Mouse (Mus musculus): ENCODE measurements at regions not wholly inside any gene's neighbourhood (a gene's known extent, or its start where the extent isn't known, plus 50 kb on each side); places are given as distances from the start of the nearest gene placed in this dataset.

DNA sequence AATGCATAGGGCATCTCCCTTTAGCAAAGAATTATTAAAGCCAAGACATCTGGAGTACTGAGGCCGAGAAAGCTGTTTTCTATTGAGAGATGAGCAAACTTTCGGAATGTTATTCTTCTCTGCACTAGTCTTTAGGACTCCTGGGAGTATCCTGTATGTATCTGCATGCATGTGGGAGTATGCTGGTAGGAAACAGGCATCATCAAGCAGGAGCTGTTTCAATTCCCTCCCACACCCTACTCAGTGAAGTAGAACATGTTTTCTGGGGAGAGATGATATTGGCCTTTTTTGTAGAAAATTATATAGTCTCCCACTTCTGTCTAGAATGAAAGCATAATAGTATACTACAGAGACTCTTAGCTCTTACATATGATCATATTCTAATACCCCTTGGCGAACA lies 76.1 kb upstream of the P3h2 start:
- TF ChIP-seq MAX (IDR thresholded peaks at IDR 0.05) (no peak), CTCF (IDR thresholded peaks at IDR 0.05; ENCODE audit: control insufficient read depth, insufficient read depth, insufficient read length) (no peak), USF1 (IDR thresholded peaks at IDR 0.05; ENCODE audit: low read depth) (no peak), MYOG (IDR thresholded peaks at IDR 0.05; ENCODE audit: control insufficient read depth, extremely low read depth, insufficient read length) (no peak), CEBPB (IDR thresholded peaks at IDR 0.05; ENCODE audit: low read depth) (no peak), FOSL1 (IDR thresholded peaks at IDR 0.05; ENCODE audit: insufficient read depth, low read length, poor library complexity, severe bottlenecking) (no peak), MYOD1 (IDR thresholded peaks at IDR 0.05; ENCODE audit: control insufficient read depth, insufficient read length, low read depth) (no peak)

Data from C2C12 (cell line).